Mouse (Mus musculus): ENCODE measurements around the gene Erbb4. TPM values are rescaled to one million over a fixed set of nuclear protein-coding genes. Genes with fewer than 3 reads are reported as not detected.

Erbb4 gene
- polyA plus RNA-seq, 1 experiment from 2014 or later: 1.0 TPM

- Histone ChIP-seq H3K4me1 (peaks cover 26% of the 10 kb centered on the region), H3K36me3 (no peaks in the 10 kb centered on the region), H3K9ac (peak overlapping the region; percentile 32; the same call in 1 of the 2 replicates), H3K27ac (no peak overlapping the region), H3K4me3 (peak overlapping the region; percentile 54), H3K27me3 (peaks cover 40% of the 10 kb centered on the region), H3K9me3 (no peaks in the 10 kb centered on the region), H3K4me2 (peak overlapping the region; percentile 99)
- no peak for ATAC-seq (ENCODE audit: borderline replicate concordance, extremely low read depth, low FRiP score, low TSS enrichment)
- under 1% methylated on average over 29 of the region's 29 CpGs for WGBS
These were observed 2.2 kb downstream of the Erbb4 start for GRCm38 (mm10) chr1:69105493-69106321.

DNA sequence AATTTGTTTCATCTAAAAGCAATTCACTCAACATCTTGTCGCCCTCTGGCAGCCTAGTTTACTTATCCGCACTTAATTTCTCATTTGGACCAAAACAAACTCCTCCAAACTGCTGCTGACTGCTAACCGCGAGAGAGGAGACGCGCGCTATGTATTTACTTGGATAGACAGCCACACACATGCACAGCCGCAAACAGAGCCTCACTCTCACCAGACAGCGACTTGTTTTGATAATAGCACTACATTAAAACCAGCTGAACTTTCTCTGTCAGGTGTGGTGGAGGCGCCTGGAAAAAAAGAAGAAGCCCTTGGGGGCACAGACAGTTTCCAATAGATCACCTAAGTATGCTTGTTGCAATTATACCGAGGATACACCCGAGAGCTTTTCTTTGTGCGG lies 2.8 kb downstream of the Erbb4 start:
- Histone ChIP-seq H3K4me2 (peak overlapping the region; percentile 99), H3K27ac (no peak overlapping the region), H3K27me3 (peaks cover 40% of the 10 kb centered on the region), H3K36me3 (no peaks in the 10 kb centered on the region), H3K9me3 (no peaks in the 10 kb centered on the region), H3K9ac (no peak overlapping the region), H3K4me1 (peaks cover 26% of the 10 kb centered on the region), H3K4me3 (peak overlapping the region; percentile 54)
- WGBS: 2% methylated on average over 13 of the region's 13 CpGs
- ATAC-seq (ENCODE audit: borderline replicate concordance, extremely low read depth, low FRiP score, low TSS enrichment): no peak

DNA sequence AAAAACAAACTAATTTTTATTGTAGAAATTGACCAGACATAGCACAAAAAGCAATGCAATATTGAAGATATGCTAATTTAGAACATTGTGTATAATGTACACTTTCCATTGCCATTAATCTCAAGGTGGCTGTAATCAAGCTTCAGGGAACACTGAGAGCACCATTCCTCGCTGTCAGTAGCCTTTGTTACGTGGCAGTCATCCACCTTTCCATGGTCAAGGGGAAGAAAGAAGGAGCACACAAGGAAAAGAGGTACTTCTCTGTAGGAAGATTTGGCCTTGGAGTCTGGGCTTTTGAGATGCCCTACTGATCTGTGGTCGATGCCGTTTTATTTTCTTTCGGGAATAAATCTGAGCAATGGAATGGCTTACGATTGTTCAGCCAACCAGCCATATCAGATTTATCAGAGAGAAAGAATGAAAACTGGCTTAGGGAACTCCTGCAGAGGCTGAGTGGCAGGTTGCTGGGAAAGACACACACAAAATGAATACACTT lies 4.6 kb downstream of the Erbb4 start:
- peaks cover 35% of the 10 kb centered on the region for H3K27me3 ChIP-seq
- no peaks in the 10 kb centered on the region for H3K36me3 ChIP-seq
- no peak overlapping the region for H3K4me3 ChIP-seq
- no peak overlapping the region for H3K4me2 ChIP-seq
- no peak overlapping the region for H3K9ac ChIP-seq
- 84% methylated on average over 6 of the region's 6 CpGs for WGBS
- ATAC-seq (ENCODE audit: borderline replicate concordance, extremely low read depth, low FRiP score, low TSS enrichment): no peak
- H3K4me1 ChIP-seq: peaks cover 26% of the 10 kb centered on the region
- H3K27ac ChIP-seq: no peak overlapping the region
- no peaks in the 10 kb centered on the region for H3K9me3 ChIP-seq

DNA sequence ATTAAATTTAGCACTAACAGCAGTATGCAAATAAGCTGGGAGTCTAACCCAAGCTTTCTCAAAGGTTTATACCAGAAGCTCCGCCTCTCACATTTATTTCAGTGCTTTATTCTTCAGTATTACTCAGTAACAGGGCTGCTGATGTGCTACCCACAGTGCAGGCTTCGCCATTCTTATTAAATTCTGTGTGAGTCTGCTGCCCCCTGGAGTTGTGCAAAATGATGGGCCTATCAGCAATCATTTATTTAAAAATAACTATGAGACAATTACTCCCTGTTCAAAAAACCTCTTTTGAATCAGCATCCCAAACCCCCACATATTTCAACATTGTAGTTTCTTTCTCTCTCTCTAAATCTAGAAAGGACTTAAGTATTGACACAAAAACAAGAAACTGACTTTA lies 6.2 kb downstream of the Erbb4 start:
- H3K4me1 ChIP-seq: peaks cover 17% of the 10 kb centered on the region
- H3K9ac ChIP-seq: no peak overlapping the region
- 81% methylated on average over 2 of the region's 2 CpGs for WGBS
- H3K4me3 ChIP-seq: no peak overlapping the region
- H3K36me3 ChIP-seq: no peaks in the 10 kb centered on the region
- ATAC-seq (ENCODE audit: borderline replicate concordance, extremely low read depth, low FRiP score, low TSS enrichment): no peak
- no peak overlapping the region for H3K27ac ChIP-seq
- no peaks in the 10 kb centered on the region for H3K9me3 ChIP-seq
- peaks cover 21% of the 10 kb centered on the region for H3K27me3 ChIP-seq
- no peak overlapping the region for H3K4me2 ChIP-seq

- Histone ChIP-seq H3K4me2 (no peak overlapping the region), H3K9ac (no peak overlapping the region), H3K9me3 (no peaks in the 10 kb centered on the region), H3K36me3 (no peaks in the 10 kb centered on the region), H3K4me3 (no peak overlapping the region), H3K4me1 (no peaks in the 10 kb centered on the region), H3K27me3 (no peaks in the 10 kb centered on the region), H3K27ac (no peak overlapping the region)
- no peak for ATAC-seq (ENCODE audit: borderline replicate concordance, extremely low read depth, low FRiP score, low TSS enrichment)
- 30% methylated on average over 3 of the region's 3 CpGs for WGBS
These were observed 14.8 kb downstream of the Erbb4 start for GRCm38 (mm10) chr1:69093052-69093451.

GRCm38 (mm10) chr1:69089331-69089730 lies 18.5 kb downstream of the Erbb4 start:
- Histone ChIP-seq H3K27me3 (no peaks in the 10 kb centered on the region), H3K9me3 (no peaks in the 10 kb centered on the region), H3K4me1 (no peaks in the 10 kb centered on the region), H3K36me3 (no peaks in the 10 kb centered on the region), H3K27ac (no peak overlapping the region), H3K9ac (no peak overlapping the region), H3K4me3 (no peak overlapping the region), H3K4me2 (no peak overlapping the region)
- ATAC-seq (ENCODE audit: borderline replicate concordance, extremely low read depth, low FRiP score, low TSS enrichment): no peak
- 76% methylated on average over 1 of the region's 1 CpGs for WGBS

GRCm38 (mm10) chr1:69085753-69086152 lies 22.1 kb downstream of the Erbb4 start:
- H3K9ac ChIP-seq: no peak overlapping the region
- H3K27ac ChIP-seq: no peak overlapping the region
- no peak overlapping the region for H3K4me3 ChIP-seq
- no peak for ATAC-seq (ENCODE audit: borderline replicate concordance, extremely low read depth, low FRiP score, low TSS enrichment)
- 65% methylated on average over 6 of the region's 6 CpGs for WGBS
- no peak overlapping the region for H3K4me2 ChIP-seq
- no peaks in the 10 kb centered on the region for H3K27me3 ChIP-seq
- H3K9me3 ChIP-seq: no peaks in the 10 kb centered on the region
- no peaks in the 10 kb centered on the region for H3K36me3 ChIP-seq
- H3K4me1 ChIP-seq: no peaks in the 10 kb centered on the region

DNA sequence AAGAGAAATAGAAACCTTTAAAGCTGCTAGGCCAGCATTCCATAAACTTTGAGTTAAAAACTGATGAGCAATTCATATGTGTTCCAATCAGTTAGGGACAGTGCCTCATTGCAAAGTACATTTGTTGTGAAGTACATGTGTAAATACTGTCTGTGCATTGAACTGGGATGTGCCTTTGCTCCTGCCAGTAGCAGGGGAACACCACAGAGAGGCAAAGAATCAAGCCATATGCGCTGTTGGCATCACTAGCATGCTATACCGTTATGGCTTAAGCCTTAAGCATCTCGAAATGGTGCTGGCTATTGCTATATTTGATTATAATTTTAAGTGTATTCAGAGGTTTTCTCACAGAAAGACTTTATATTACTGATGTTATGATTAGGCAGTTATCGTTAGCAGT lies 58.9 kb downstream of the Erbb4 start:
- Histone ChIP-seq H3K4me3 (no peak overlapping the region), H3K9ac (no peak overlapping the region), H3K27me3 (no peaks in the 10 kb centered on the region), H3K4me2 (no peak overlapping the region), H3K27ac (no peak overlapping the region), H3K4me1 (no peaks in the 10 kb centered on the region), H3K36me3 (no peaks in the 10 kb centered on the region), H3K9me3 (no peaks in the 10 kb centered on the region)
- WGBS: 86% methylated on average over 4 of the region's 4 CpGs
- no peak for ATAC-seq (ENCODE audit: borderline replicate concordance, extremely low read depth, low FRiP score, low TSS enrichment)

DNA sequence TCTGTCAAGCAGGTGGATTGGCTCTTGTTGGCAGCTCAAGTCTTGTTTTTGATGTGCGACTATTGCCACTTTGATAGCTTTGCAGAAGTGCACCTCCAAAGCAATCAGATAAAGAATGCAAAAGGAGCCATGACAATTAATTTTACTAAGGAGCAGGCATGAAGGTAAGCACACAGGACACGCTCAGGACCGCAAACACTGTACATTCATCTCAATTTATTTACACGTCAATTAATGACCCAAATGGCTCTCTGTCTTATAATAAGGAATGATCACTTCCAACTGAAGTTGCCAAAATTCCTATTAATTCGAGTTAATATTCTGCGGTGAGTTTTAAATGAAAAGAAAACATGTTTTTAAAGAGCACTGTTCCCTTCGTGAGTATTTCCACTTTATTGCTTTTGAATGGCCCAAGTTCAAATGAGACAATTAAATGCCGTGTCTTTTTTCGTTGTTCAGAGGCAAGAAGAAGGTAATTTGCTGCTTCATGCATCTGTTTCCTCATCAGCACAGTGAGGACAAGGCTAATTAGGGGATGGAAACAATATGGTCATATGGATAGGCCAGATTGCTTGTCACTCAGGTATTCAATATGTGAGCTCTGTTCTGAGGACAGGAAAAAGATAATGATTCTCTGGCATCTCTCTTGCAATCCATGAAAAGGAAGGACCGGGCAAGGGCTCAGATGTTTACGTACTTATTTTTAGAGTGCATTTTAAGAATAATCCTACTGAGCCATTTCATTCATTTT lies 61.5 kb downstream of the Erbb4 start:
- H3K27ac ChIP-seq: no peak overlapping the region
- H3K4me1 ChIP-seq: no peaks in the 10 kb centered on the region
- ATAC-seq (ENCODE audit: borderline replicate concordance, extremely low read depth, low FRiP score, low TSS enrichment): no peak
- no peaks in the 10 kb centered on the region for H3K36me3 ChIP-seq
- no peaks in the 10 kb centered on the region for H3K9me3 ChIP-seq
- no peak overlapping the region for H3K9ac ChIP-seq
- WGBS: 81% methylated on average over 11 of the region's 11 CpGs
- no peak overlapping the region for H3K4me3 ChIP-seq
- H3K4me2 ChIP-seq: no peak overlapping the region
- H3K27me3 ChIP-seq: no peaks in the 10 kb centered on the region

DNA sequence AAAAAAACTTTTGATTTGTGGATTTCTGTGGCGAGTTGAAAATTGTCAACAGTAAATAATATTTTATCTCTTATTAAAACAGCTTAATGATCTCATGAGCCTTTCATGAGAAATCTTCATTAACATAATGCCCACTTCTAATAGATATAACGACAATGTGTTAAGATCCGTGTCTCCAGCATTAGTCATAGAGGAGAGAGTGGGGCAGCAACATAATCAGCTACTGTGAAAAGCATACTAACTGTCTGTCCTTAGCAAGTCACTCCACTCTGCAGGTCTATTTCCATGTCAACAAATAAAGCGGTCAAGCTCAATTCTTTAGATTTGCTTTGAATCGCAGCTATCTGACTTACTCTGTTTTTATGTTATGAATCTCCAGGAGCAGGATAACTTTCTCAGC lies 80.0 kb downstream of the Erbb4 start:
- Histone ChIP-seq H3K27ac (no peak overlapping the region), H3K4me3 (no peak overlapping the region), H3K36me3 (no peaks in the 10 kb centered on the region), H3K9ac (no peak overlapping the region), H3K9me3 (no peaks in the 10 kb centered on the region), H3K4me2 (no peak overlapping the region), H3K27me3 (no peaks in the 10 kb centered on the region), H3K4me1 (no peaks in the 10 kb centered on the region)
- WGBS: 67% methylated on average over 5 of the region's 5 CpGs
- no peak for ATAC-seq (ENCODE audit: borderline replicate concordance, extremely low read depth, low FRiP score, low TSS enrichment)

- no peaks in the 10 kb centered on the region for H3K4me1 ChIP-seq
- no peaks in the 10 kb centered on the region for H3K9me3 ChIP-seq
- WGBS: 27% methylated on average over 3 of the region's 3 CpGs
- no peak overlapping the region for H3K9ac ChIP-seq
- H3K27ac ChIP-seq: no peak overlapping the region
- ATAC-seq (ENCODE audit: borderline replicate concordance, extremely low read depth, low FRiP score, low TSS enrichment): no peak
- no peak overlapping the region for H3K4me3 ChIP-seq
- no peaks in the 10 kb centered on the region for H3K27me3 ChIP-seq
- H3K4me2 ChIP-seq: no peak overlapping the region
- no peaks in the 10 kb centered on the region for H3K36me3 ChIP-seq
These were observed 83.0 kb downstream of the Erbb4 start for GRCm38 (mm10) chr1:69024858-69025257.

Measured in lung, embryonic 15.5 days (tissue).